10 mouse cellular contexts compared by ENCODE assay signal in the genomic region with DNA sequence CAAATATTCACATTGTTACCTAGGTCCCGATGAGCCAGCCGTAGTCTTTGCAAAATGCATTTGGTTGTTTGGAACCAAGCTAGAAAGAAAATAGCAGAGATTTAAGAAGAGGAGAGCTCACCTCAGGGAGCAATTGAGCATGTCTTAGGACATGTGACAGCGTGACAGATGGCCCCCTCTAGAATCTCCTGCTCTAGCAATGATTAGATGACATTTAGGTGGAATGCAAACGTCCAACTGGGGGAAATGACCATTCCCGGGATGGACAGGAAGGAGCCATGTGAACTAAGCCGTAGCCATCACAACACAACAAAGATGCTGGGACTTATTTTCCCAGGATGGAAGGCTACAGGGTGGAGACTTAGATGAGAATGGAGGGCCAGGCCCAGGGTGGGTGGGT. TPM values are rescaled to one million over a fixed set of nuclear protein-coding genes. Genes with fewer than 3 reads are reported as not detected.
DNase-seq lines count a peak whose midpoint lies in the region; ATAC-seq and TF ChIP-seq lines count a peak whose summit lies in the region.
"Had no signal": no experiment of that assay in that cellular context is flagged by ENCODE, and none has a peak within 500 bp of the region (broad histone marks: within the 10 kb centered on the region; RNA-seq: fewer than 3 reads in every experiment).

No protein-coding gene starts in this region.

- peaks cover 19% of the 10 kb centered on the region for H3K4me1 ChIP-seq in intestine, embryonic 14.5 days (replicated peaks; ENCODE audit: control insufficient read depth, insufficient read depth, low read length)
- H3K4me1 ChIP-seq in intestine, postnatal 0 days (replicated peaks; ENCODE audit: control insufficient read depth, insufficient read depth, low read length) = peaks cover 3% of the 10 kb centered on the region; the same call in 1 of the 2 replicates
- peaks cover 56% of the 10 kb centered on the region for H3K4me1 ChIP-seq in embryonic facial prominence, embryonic 13.5 days
- peaks cover 29% of the 10 kb centered on the region for H3K4me1 ChIP-seq in forebrain, embryonic 15.5 days
- H3K4me1 ChIP-seq in limb, embryonic 13.5 days = peaks cover 79% of the 10 kb centered on the region
- H3K4me1 ChIP-seq in liver, embryonic 11.5 days (replicated peaks; ENCODE audit: control insufficient read depth, insufficient read depth, low read length) = no peaks in the 10 kb centered on the region

- WGBS in intestine, embryonic 14.5 days = 38% methylated on average over 6 of the region's 6 CpGs
- 60% methylated on average over 6 of the region's 6 CpGs for WGBS in intestine, postnatal 0 days
- WGBS in embryonic facial prominence, embryonic 13.5 days = 69% methylated on average over 6 of the region's 6 CpGs
- WGBS in forebrain, embryonic 15.5 days = 54% methylated on average over 6 of the region's 6 CpGs
- 10% methylated on average over 6 of the region's 6 CpGs for WGBS in limb, embryonic 13.5 days
- 71% methylated on average over 6 of the region's 6 CpGs for WGBS in liver, embryonic 11.5 days

- peak overlapping the region; percentile 54; the same call in 1 of the 2 replicates for H3K27ac ChIP-seq in intestine, embryonic 14.5 days (ENCODE audit: low read depth)
- no peak overlapping the region for H3K27ac ChIP-seq in intestine, postnatal 0 days (ENCODE audit: low read depth, low read length)
- peak overlapping the region; percentile 68 for H3K27ac ChIP-seq in embryonic facial prominence, embryonic 13.5 days
- peak overlapping the region; percentile 62 for H3K27ac ChIP-seq in forebrain, embryonic 15.5 days (replicated peaks)
- peak overlapping the region; percentile 96 for H3K27ac ChIP-seq in limb, embryonic 13.5 days
- H3K27ac ChIP-seq in liver, embryonic 11.5 days (ENCODE audit: low read depth, low read length) = no peak overlapping the region

- H3K9me3 ChIP-seq in intestine, embryonic 14.5 days (ENCODE audit: control insufficient read depth, low read length) = no peaks in the 10 kb centered on the region
- H3K9me3 ChIP-seq in intestine, postnatal 0 days (ENCODE audit: control insufficient read depth) = no peaks in the 10 kb centered on the region
- H3K9me3 ChIP-seq in embryonic facial prominence, embryonic 13.5 days = no peaks in the 10 kb centered on the region
- no peaks in the 10 kb centered on the region for H3K9me3 ChIP-seq in forebrain, embryonic 15.5 days
- H3K9me3 ChIP-seq in limb, embryonic 13.5 days = no peaks in the 10 kb centered on the region
- H3K9me3 ChIP-seq in liver, embryonic 11.5 days (ENCODE audit: control insufficient read depth, low read length) = no peaks in the 10 kb centered on the region
- H3K9me3 ChIP-seq: heart, embryonic 12.5 days had no signal

- H3K4me3 ChIP-seq in intestine, embryonic 14.5 days (ENCODE audit: low read depth, low read length) = no peak overlapping the region
- no peak overlapping the region for H3K4me3 ChIP-seq in intestine, postnatal 0 days (ENCODE audit: low read depth, low read length)
- H3K4me3 ChIP-seq in embryonic facial prominence, embryonic 13.5 days = no peak overlapping the region
- H3K4me3 ChIP-seq in forebrain, embryonic 15.5 days = no peak overlapping the region
- no peak overlapping the region for H3K4me3 ChIP-seq in limb, embryonic 13.5 days
- H3K4me3 ChIP-seq in liver, embryonic 11.5 days (ENCODE audit: low read depth, low read length) = no peak overlapping the region
- H3K4me3 ChIP-seq: heart, embryonic 12.5 days had no signal

- H3K4me2 ChIP-seq in intestine, embryonic 14.5 days (ENCODE audit: low read length) = no peak overlapping the region
- no peak overlapping the region for H3K4me2 ChIP-seq in intestine, postnatal 0 days (replicated peaks; ENCODE audit: low read depth)
- no peak overlapping the region for H3K4me2 ChIP-seq in embryonic facial prominence, embryonic 13.5 days
- no peak overlapping the region for H3K4me2 ChIP-seq in forebrain, embryonic 15.5 days (replicated peaks)
- H3K4me2 ChIP-seq in limb, embryonic 13.5 days (replicated peaks) = no peak overlapping the region
- no peak overlapping the region for H3K4me2 ChIP-seq in liver, embryonic 11.5 days
- H3K4me2 ChIP-seq: heart, embryonic 12.5 days had no signal

- DNase-seq in intestine, embryonic 14.5 days (ENCODE audit: low spot score) = no peak
- no peak for DNase-seq in layer of hippocampus, postnatal 36 days
- no peak for DNase-seq in liver, embryonic 11.5 days (ENCODE audit: low spot score)
- DNase-seq: gastrocnemius, postnatal 10 days had no signal

- H3K36me3 ChIP-seq in intestine, embryonic 14.5 days (ENCODE audit: control insufficient read depth, insufficient read depth, low read length) = no peaks in the 10 kb centered on the region
- no peaks in the 10 kb centered on the region for H3K36me3 ChIP-seq in intestine, postnatal 0 days (ENCODE audit: control insufficient read depth, insufficient read depth)
- H3K36me3 ChIP-seq in embryonic facial prominence, embryonic 13.5 days = no peaks in the 10 kb centered on the region
- no peaks in the 10 kb centered on the region for H3K36me3 ChIP-seq in forebrain, embryonic 15.5 days
- no peaks in the 10 kb centered on the region for H3K36me3 ChIP-seq in limb, embryonic 13.5 days
- H3K36me3 ChIP-seq in liver, embryonic 11.5 days (ENCODE audit: control insufficient read depth, insufficient read depth, low read length) = no peaks in the 10 kb centered on the region
- H3K36me3 ChIP-seq: heart, embryonic 12.5 days had no signal

- no peaks in the 10 kb centered on the region for H3K27me3 ChIP-seq in intestine, embryonic 14.5 days (replicated peaks; ENCODE audit: control insufficient read depth, insufficient read depth, low read length)
- H3K27me3 ChIP-seq in intestine, postnatal 0 days (replicated peaks; ENCODE audit: control insufficient read depth, insufficient read depth, low read length) = no peaks in the 10 kb centered on the region
- no peaks in the 10 kb centered on the region for H3K27me3 ChIP-seq in embryonic facial prominence, embryonic 13.5 days
- no peaks in the 10 kb centered on the region for H3K27me3 ChIP-seq in forebrain, embryonic 15.5 days
- H3K27me3 ChIP-seq in limb, embryonic 13.5 days = no peaks in the 10 kb centered on the region
- H3K27me3 ChIP-seq in liver, embryonic 11.5 days (replicated peaks; ENCODE audit: control insufficient read depth, insufficient read depth, low read length) = no peaks in the 10 kb centered on the region
- H3K27me3 ChIP-seq: heart, embryonic 12.5 days had no signal

- TF ChIP-seq CTCF in intestine, postnatal 0 days (IDR thresholded peaks at IDR 0.05; ENCODE audit: low read depth) = no peak

- H3K9ac ChIP-seq in intestine, embryonic 14.5 days (ENCODE audit: low read length) = no peak overlapping the region
- no peak overlapping the region for H3K9ac ChIP-seq in intestine, postnatal 0 days (ENCODE audit: low read depth, low read length)
- no peak overlapping the region for H3K9ac ChIP-seq in embryonic facial prominence, embryonic 13.5 days
- H3K9ac ChIP-seq in forebrain, embryonic 15.5 days (replicated peaks) = no peak overlapping the region
- H3K9ac ChIP-seq in limb, embryonic 13.5 days = 0 out of 2 replicates have a peak overlapping the region, but pooled peaks have one; percentile 9
- H3K9ac ChIP-seq in liver, embryonic 11.5 days (ENCODE audit: low read depth, low read length) = no peak overlapping the region
- H3K9ac ChIP-seq: heart, embryonic 12.5 days had no signal

- no peak for ATAC-seq in intestine, embryonic 14.5 days (replicated peaks; ENCODE audit: low FRiP score, low TSS enrichment, low read depth)
- ATAC-seq in intestine, postnatal 0 days = no peak
- no peak for ATAC-seq in embryonic facial prominence, embryonic 13.5 days (ENCODE audit: insufficient number of reproducible peaks, insufficient read depth, low FRiP score, low TSS enrichment, low read depth)
- ATAC-seq in forebrain, embryonic 15.5 days (replicated peaks) = no peak
- no peak for ATAC-seq in limb, embryonic 13.5 days (ENCODE audit: low FRiP score, low read depth)
- ATAC-seq in activated CD4-positive, CD25-positive, alpha-beta regulatory T cell, adult 4 months = no peak
- ATAC-seq in liver, embryonic 11.5 days (replicated peaks; ENCODE audit: low FRiP score) = no peak

RNA-seq across cellular contexts. Expression of a gene that starts 57.0 kb away (rescaled TPM):
- polyA plus RNA-seq in intestine, embryonic 14.5 days (2014; fragmentation: Nextera tagmentation; extraction: Ambion mirVana) = 11.3 and 12.8 TPM in 2 replicates
- 2.2 and 2.3 TPM in 2 replicates for polyA plus RNA-seq in intestine, postnatal 0 days (2015; fragmentation: Nextera tagmentation; extraction: Ambion mirVana)
- polyA plus RNA-seq in embryonic facial prominence, embryonic 13.5 days (2015; fragmentation: Nextera tagmentation; extraction: Ambion mirVana) = 9.9 and 10.0 TPM in 2 replicates
- 4.5 and 4.9 TPM in 2 replicates for polyA plus RNA-seq in forebrain, embryonic 15.5 days (2015; fragmentation: Nextera tagmentation; extraction: Ambion mirVana)
- polyA plus RNA-seq in limb, embryonic 13.5 days (2015; fragmentation: Nextera tagmentation; extraction: Ambion mirVana) = 10.2 and 11.0 TPM in 2 replicates
- 1 to 10 TPM; 5.4 to 6.0 TPM for total RNA-seq in layer of hippocampus, postnatal 36 days (2021)
- 1 to 10 TPM; 5.7 to 5.8 TPM for polyA plus RNA-seq in activated CD4-positive, CD25-positive, alpha-beta regulatory T cell, adult 4 months (2017; shearing (Covaris generic))
- 10.1 and 10.4 TPM in 2 replicates for polyA plus RNA-seq in liver, embryonic 11.5 days (2014; fragmentation: Nextera tagmentation; extraction: Ambion mirVana)

Comparison
In these comparisons a context has a peak if more than half of its experiments do, and no peak if none do; other contexts are left out.
1. H3K27ac ChIP-seq: peak in intestine, embryonic 14.5 days (single experiment), embryonic facial prominence, embryonic 13.5 days (single experiment), forebrain, embryonic 15.5 days (single experiment) and limb, embryonic 13.5 days (single experiment); none in intestine, postnatal 0 days (single experiment) and liver, embryonic 11.5 days (single experiment).